Mouse (Mus musculus) cerebellum, adult 9-11 months (tissue): ENCODE results near the gene Msrb3.

ENCODE experiments used
- DNase-seq: peaks from one replicate; pipeline ENCODE4 v3.0.0; 2022

Msrb3 gene

GRCm38 (mm10) chr10:120898785-120899762 lies at the start of gene Msrb3:
TSS of gene Msrb3 (minus strand) at chr10:120899101.
- DNase-seq, result peak; percentile 83

- DNase-seq, result no peak
Measured at GRCm38 (mm10) chr10:120948461-120948860, 49.6 kb upstream of the Msrb3 start.

GRCm38 (mm10) chr10:120947842-120948241 lies 48.9 kb upstream of the Msrb3 start:
- DNase-seq, result no peak

DNA sequence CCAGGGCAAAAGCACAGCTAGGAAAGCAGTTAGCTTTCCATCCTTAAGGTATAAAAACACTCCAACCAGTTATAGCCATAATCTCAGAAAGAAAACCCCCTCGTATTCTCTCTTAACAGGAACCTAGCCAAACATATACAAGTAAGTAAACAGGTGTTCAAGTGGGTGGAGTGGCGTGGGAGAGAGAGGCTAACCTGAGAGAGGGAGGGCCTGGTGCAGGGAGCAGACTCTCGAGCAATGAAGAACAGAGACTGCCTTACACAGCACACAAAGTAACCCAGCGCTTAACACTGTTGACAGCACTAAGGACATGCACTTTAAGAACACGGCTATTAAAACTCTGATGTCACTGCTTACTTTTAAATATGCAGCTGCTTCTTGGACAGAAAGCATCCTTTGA lies 47.9 kb upstream of the Msrb3 start:
- no peak for DNase-seq

- DNase-seq, result no peak
Measured at GRCm38 (mm10) chr10:120938904-120939208, 40.0 kb upstream of the Msrb3 start.

DNA sequence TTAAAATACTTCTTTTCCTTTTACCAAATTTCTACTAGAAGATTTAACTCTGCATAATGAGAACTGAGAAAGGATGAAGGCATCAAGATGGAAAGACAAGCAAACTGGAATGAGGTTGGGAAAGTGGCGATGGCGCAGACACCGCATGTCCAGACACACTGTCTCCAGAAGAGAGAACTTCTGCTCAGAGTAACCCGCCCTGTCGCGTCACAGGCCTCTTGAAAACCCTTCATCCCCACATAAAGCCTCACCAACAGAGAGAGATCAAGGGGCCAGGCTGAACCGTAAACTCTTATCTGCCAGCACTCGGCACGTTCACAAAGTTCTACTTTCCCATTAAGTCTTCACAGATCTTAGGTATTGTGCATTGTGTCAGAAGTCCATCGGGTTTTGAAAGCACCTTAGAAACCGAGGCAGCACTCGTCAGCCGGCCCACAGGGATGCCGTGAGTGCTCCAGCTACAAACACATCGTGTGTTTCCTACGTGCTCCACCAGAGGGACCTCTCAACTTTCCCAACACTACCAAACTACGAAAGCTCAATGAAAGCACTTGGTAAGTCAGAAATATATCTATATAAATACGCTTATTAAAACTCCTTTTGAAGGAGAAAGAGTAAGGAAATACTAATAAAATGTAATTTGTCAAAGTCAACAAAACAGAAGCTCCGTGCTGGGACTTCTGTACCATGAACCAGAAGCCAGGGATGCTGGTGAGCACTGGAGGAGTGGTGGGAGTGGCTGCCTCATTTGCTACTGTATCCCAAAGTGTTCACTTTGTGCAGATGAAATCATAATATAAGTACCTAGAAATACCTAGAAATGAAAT lies 39.4 kb upstream of the Msrb3 start:
- DNase-seq, result peak; percentile 34

GRCm38 (mm10) chr10:120929536-120929935 lies 30.6 kb upstream of the Msrb3 start:
- DNase-seq, result no peak

GRCm38 (mm10) chr10:120928183-120928582 lies 29.3 kb upstream of the Msrb3 start:
- DNase-seq, result no peak

- no peak for DNase-seq
Measured at GRCm38 (mm10) chr10:120926156-120926555, 27.3 kb upstream of the Msrb3 start.

- no peak for DNase-seq
Measured at GRCm38 (mm10) chr10:120921501-120921900, 22.6 kb upstream of the Msrb3 start.

DNA sequence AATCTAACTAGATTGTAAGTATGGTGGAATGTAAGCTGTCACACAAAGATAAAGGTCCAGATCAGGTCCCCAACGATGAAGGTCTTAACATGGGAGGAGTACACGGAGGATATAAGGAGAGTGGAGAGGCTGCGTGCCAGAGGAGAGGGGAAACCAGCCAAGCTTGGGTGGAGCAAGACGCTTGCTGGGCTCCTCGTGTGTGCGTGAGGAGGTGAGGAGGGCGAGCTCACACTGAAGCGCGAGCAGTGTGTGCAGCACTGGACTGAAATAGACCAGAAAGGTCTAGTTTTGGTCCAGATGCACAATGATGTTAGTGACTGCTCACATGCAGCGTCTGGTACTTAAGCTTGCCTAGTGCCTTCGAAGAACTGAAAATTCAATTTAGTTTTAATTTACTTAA lies 21.7 kb upstream of the Msrb3 start:
- no peak for DNase-seq

DNA sequence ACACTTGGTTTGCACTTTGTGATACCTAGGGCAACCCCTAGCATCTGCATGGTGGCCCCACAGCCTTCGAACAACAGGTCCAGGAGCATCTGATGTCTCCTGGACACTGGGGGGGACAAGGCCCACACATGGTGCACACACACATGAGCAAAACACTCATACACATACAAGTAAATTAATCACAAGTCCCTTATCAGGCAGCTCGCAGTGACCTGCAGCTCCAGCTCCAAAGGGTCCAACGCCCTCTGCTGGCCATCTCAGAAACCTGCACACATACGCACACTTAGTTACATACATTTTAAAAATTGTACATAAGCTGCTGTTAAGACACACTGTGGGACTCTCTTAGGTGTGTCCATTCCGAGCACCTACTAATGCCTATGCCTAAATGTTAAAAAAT lies 17.3 kb upstream of the Msrb3 start:
- DNase-seq, result no peak

DNA sequence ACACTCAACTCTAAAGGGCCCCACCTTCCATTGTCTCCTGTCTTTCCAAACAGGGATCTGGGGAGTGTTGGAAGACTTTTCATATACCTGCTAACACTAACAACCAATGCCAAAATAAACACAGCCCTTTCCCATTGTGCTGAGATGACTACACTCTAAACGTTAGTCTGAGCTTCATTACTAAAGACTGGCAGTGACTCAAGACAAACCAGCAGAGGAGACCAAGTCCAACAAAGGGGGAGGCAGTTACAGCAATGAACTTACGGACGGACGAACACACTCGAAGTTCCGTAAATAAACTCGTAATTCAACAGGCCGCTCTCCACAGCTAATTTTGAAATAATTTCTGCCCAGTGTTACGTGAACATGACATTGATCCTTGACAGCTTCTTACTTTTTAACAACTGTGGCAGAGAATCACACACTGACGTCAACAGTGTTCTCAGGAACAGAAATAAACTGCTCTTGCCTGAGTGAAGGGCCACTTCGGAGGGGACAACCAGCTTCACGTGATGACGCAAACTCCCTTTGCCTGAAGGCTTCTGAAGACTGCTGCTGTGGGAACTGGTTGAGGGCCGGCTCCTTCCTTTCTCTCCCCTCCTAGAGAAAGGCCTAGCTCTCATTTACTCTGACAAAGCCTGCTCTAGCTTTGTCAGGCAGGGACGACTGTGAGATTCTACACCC lies 16.2 kb upstream of the Msrb3 start:
- DNase-seq, result no peak

DNA sequence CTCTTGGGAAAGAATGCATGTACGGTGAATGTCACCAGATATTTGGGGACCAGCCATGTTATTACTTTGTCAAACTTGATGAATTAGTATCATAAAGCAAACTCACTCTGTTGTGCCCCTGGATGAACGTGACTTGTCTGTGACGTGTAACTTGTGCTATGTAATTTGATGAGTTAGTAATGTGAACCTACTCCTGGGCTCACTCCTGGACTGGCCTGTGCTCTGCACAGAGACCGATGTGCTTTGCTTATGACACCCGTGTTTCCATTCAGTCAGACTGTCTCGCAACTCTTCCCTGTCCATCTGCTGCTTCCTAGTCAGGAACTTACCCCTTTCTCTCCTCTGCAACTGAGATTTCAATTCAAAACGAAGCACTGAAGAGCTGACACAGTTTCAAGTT lies 15.4 kb upstream of the Msrb3 start:
- no peak for DNase-seq

DNA sequence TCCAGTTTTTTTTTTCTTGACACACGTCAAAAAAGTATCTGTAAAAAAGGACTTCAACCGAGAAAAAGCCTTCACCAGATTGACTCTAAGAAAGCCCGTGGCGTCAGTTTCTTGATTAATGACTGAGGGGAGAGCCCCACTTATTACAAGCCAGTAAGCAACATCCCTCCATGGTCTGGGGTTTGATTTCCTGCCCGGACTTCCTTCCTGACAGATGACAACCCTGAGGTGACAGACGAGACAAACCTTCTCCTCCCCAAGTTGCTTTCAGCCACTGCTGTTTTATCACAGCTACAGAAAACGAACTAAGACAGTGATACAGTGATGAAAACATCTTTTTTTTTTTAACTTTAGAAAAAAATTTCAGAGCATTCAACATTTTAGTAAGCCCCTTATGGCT lies 14.9 kb upstream of the Msrb3 start:
- no peak for DNase-seq

DNA sequence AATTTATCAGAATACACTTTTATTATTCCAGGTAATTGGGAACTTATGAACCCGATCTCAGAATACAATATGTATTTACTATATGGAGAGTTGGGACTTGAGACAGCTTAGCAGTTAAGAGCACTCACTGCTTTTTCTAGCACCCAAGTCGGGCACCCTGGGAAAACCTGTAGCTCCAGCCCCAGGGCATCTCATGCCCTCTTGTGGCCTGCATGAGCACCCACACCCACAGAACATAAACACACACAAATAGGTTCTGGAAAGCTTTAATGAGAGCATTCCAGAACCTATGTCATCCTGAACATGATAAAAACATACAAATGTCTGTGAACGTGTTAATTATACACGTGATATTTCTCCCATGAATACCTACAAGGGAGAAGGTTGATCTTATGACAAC lies 13.1 kb upstream of the Msrb3 start:
- no peak for DNase-seq

GRCm38 (mm10) chr10:120908776-120909574 lies 10.1 kb upstream of the Msrb3 start:
- no peak for DNase-seq

DNA sequence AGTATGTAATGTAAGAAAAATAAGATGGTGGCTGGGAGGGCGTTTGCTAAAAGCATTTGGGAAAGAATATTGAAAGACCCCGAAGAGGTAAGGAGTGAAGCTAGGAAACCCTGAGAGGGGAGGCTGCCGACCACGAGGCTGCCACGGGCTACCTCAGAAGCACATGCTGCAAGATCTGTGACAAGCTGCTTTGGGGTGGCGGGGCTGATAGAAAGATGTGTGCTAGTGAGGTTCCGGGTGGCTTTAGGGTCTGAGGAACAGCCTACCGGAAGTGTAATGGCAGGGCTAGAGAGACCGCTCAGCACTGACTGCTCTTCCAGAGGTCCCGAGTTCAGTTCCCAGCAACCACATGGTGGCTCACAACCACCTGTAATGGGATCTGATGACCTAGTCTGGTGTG lies 5.8 kb upstream of the Msrb3 start:
- no peak for DNase-seq

- DNase-seq, result no peak
Measured at GRCm38 (mm10) chr10:120903843-120904468, 5.1 kb upstream of the Msrb3 start.

DNA sequence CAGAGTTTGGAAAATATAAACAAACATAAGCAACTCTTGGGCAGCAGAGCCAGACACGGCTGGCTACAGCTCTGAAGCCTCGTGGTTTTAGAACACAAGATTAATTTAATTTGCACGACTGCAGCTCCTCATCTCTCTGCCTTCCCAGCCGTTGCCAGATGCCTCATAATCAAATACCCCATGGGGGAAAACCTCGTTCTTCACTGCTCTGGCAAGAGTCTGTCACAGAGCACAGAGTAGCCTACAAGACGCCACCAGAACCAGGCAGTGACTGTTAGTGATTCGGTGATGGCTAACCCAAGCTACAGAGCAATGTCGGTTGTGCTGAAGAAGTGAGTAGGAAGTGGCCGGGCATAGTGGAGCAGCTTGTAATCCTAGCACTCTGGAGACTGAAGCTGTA lies 2.8 kb upstream of the Msrb3 start:
- DNase-seq, result no peak

- no peak for DNase-seq
Measured at GRCm38 (mm10) chr10:120900096-120900495, 1.2 kb upstream of the Msrb3 start.

DNA sequence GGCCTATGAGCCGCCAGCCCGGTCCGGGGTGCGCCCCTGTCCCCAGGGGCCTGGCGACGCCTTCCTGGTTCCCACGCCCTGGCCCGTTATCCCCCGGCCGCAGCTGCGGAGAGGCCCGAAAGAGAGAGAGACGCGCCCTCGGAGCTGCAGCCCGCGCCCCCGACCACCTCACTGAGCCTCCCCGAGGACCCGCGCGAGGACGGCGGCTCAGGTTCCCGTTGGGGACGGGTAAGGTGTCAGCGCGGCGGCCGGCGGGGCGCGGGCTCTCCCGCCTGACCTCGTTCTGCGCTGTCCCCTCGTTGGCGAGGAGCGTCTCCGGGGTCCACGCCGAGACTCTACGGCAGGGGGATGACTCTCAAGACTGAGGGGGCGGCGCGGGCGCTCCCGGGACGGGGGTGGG lies 544 bp downstream of the Msrb3 start:
- DNase-seq, result peak; percentile 22
